Mouse (Mus musculus): ENCODE results near the gene Auts2. TPM values are rescaled to one million over a fixed set of nuclear protein-coding genes. Genes with fewer than 3 reads are reported as not detected.

Auts2 gene
- polyA plus RNA-seq, 1 experiment = 9.6 TPM

- Histone ChIP-seq H3K4me1 (ENCODE audit: control insufficient read depth, insufficient read depth, low read length) (peaks cover 4% of the 10 kb centered on the region; the same call in 1 of the 2 replicates), H3K4me3 (replicated peaks; ENCODE audit: extremely low read depth, low read depth, low read length) (no peak overlapping the region)
- DNase-seq = peak; percentile 19
- no peak for TF ChIP-seq POLR2A (IDR thresholded peaks at IDR 0.05; ENCODE audit: borderline replicate concordance, extremely low read depth, low read depth, low read length)
- TF ChIP-seq CTCF (IDR thresholded peaks at IDR 0.05; ENCODE audit: insufficient read depth, low read length) = no peak
- 53% methylated on average over 1 of the region's 1 CpGs for WGBS
These were observed 164.2 kb downstream of the Auts2 start for GRCm38 (mm10) chr5:132378977-132379376.

GRCm38 (mm10) chr5:132375130-132375529 lies 168.0 kb downstream of the Auts2 start:
- WGBS = 83% methylated on average over 1 of the region's 1 CpGs
- TF ChIP-seq POLR2A (IDR thresholded peaks at IDR 0.05; ENCODE audit: borderline replicate concordance, extremely low read depth, low read depth, low read length) (no peak), CTCF (IDR thresholded peaks at IDR 0.05; ENCODE audit: insufficient read depth, low read length) (no peak)
- Histone ChIP-seq H3K4me3 (replicated peaks; ENCODE audit: extremely low read depth, low read depth, low read length) (no peak overlapping the region), H3K4me1 (ENCODE audit: control insufficient read depth, insufficient read depth, low read length) (peaks cover 2% of the 10 kb centered on the region; the same call in 1 of the 2 replicates)
- DNase-seq = no peak

GRCm38 (mm10) chr5:132373471-132374075 lies 169.6 kb downstream of the Auts2 start:
- TF ChIP-seq CTCF (IDR thresholded peaks at IDR 0.05; ENCODE audit: insufficient read depth, low read length) (no peak), POLR2A (IDR thresholded peaks at IDR 0.05; ENCODE audit: borderline replicate concordance, extremely low read depth, low read depth, low read length) (no peak)
- H3K4me1 ChIP-seq (ENCODE audit: control insufficient read depth, insufficient read depth, low read length) = no peaks in the 10 kb centered on the region; the same call in 1 of the 2 replicates
- H3K4me3 ChIP-seq (replicated peaks; ENCODE audit: extremely low read depth, low read depth, low read length) = no peak overlapping the region
- no peak for DNase-seq
- WGBS = 72% methylated on average over 4 of the region's 4 CpGs

GRCm38 (mm10) chr5:132372605-132373004 lies 170.5 kb downstream of the Auts2 start:
- 75% methylated on average over 2 of the region's 2 CpGs for WGBS
- no peaks in the 10 kb centered on the region; the same call in 1 of the 2 replicates for H3K4me1 ChIP-seq (ENCODE audit: control insufficient read depth, insufficient read depth, low read length)
- no peak overlapping the region for H3K4me3 ChIP-seq (replicated peaks; ENCODE audit: extremely low read depth, low read depth, low read length)
- TF ChIP-seq POLR2A (IDR thresholded peaks at IDR 0.05; ENCODE audit: borderline replicate concordance, extremely low read depth, low read depth, low read length) = no peak
- DNase-seq = no peak

GRCm38 (mm10) chr5:132368678-132369088 lies 174.5 kb downstream of the Auts2 start:
- H3K4me3 ChIP-seq (replicated peaks; ENCODE audit: extremely low read depth, low read depth, low read length) = no peak overlapping the region
- WGBS = 36% methylated on average over 7 of the region's 7 CpGs
- no peaks in the 10 kb centered on the region; the same call in 1 of the 2 replicates for H3K4me1 ChIP-seq (ENCODE audit: control insufficient read depth, insufficient read depth, low read length)
- DNase-seq = no peak
- TF ChIP-seq POLR2A (IDR thresholded peaks at IDR 0.05; ENCODE audit: borderline replicate concordance, extremely low read depth, low read depth, low read length) (no peak), CTCF (IDR thresholded peaks at IDR 0.05; ENCODE audit: insufficient read depth, low read length) (no peak)

- H3K4me3 ChIP-seq (replicated peaks; ENCODE audit: extremely low read depth, low read depth, low read length) = no peak overlapping the region
- WGBS = 87% methylated on average over 1 of the region's 1 CpGs
- H3K4me1 ChIP-seq (ENCODE audit: control insufficient read depth, insufficient read depth, low read length) = no peaks in the 10 kb centered on the region
- TF ChIP-seq POLR2A (IDR thresholded peaks at IDR 0.05; ENCODE audit: borderline replicate concordance, extremely low read depth, low read depth, low read length) (no peak), CTCF (IDR thresholded peaks at IDR 0.05; ENCODE audit: insufficient read depth, low read length) (no peak)
- no peak for DNase-seq
These were observed 181.9 kb downstream of the Auts2 start for GRCm38 (mm10) chr5:132361276-132361675.

- H3K4me1 ChIP-seq (ENCODE audit: control insufficient read depth, insufficient read depth, low read length) = peaks cover 3% of the 10 kb centered on the region; the same call in 1 of the 2 replicates
- H3K4me3 ChIP-seq (replicated peaks; ENCODE audit: extremely low read depth, low read depth, low read length) = no peak overlapping the region
- no peak for TF ChIP-seq POLR2A (IDR thresholded peaks at IDR 0.05; ENCODE audit: borderline replicate concordance, extremely low read depth, low read depth, low read length)
- no peak for TF ChIP-seq CTCF (IDR thresholded peaks at IDR 0.05; ENCODE audit: insufficient read depth, low read length)
- DNase-seq = no peak
- 41% methylated on average over 5 of the region's 5 CpGs for WGBS
These were observed 185.4 kb downstream of the Auts2 start for GRCm38 (mm10) chr5:132357726-132358125.

- no peak for DNase-seq
- H3K4me3 ChIP-seq (replicated peaks; ENCODE audit: extremely low read depth, low read depth, low read length) = no peak overlapping the region
- H3K4me1 ChIP-seq (ENCODE audit: control insufficient read depth, insufficient read depth, low read length) = peaks cover 5% of the 10 kb centered on the region
- TF ChIP-seq CTCF (IDR thresholded peaks at IDR 0.05; ENCODE audit: insufficient read depth, low read length) = no peak
- TF ChIP-seq POLR2A (IDR thresholded peaks at IDR 0.05; ENCODE audit: borderline replicate concordance, extremely low read depth, low read depth, low read length) = no peak
- WGBS = 81% methylated on average over 7 of the region's 7 CpGs
These were observed 187.2 kb downstream of the Auts2 start for GRCm38 (mm10) chr5:132355935-132356334.

- WGBS = 17% methylated on average over 1 of the region's 1 CpGs
- no peak overlapping the region for H3K4me3 ChIP-seq (replicated peaks; ENCODE audit: extremely low read depth, low read depth, low read length)
- TF ChIP-seq POLR2A (IDR thresholded peaks at IDR 0.05; ENCODE audit: borderline replicate concordance, extremely low read depth, low read depth, low read length) = no peak
- TF ChIP-seq CTCF (IDR thresholded peaks at IDR 0.05; ENCODE audit: insufficient read depth, low read length) = no peak
- H3K4me1 ChIP-seq (ENCODE audit: control insufficient read depth, insufficient read depth, low read length) = peaks cover 5% of the 10 kb centered on the region
- no peak for DNase-seq
These were observed 190.7 kb downstream of the Auts2 start for GRCm38 (mm10) chr5:132352437-132352836.

- Histone ChIP-seq H3K4me1 (ENCODE audit: control insufficient read depth, insufficient read depth, low read length) (peaks cover 5% of the 10 kb centered on the region), H3K4me3 (replicated peaks; ENCODE audit: extremely low read depth, low read depth, low read length) (no peak overlapping the region)
- DNase-seq = no peak
- TF ChIP-seq CTCF (IDR thresholded peaks at IDR 0.05; ENCODE audit: insufficient read depth, low read length) = no peak
- TF ChIP-seq POLR2A (IDR thresholded peaks at IDR 0.05; ENCODE audit: borderline replicate concordance, extremely low read depth, low read depth, low read length) = no peak
These were observed 192.0 kb downstream of the Auts2 start for GRCm38 (mm10) chr5:132351139-132351538.

Measured in lung, adult 2 months (tissue).